Mouse (Mus musculus) embryo, embryonic 10 days (tissue): ENCODE measurements around the gene Smtnl2.

Experiments
- DNase-seq: peaks from one replicate; pipeline ENCODE4 v3.0.0-alpha.2; 2015; ENCODE audit warnings: low spot score

Gene Smtnl2

DNA sequence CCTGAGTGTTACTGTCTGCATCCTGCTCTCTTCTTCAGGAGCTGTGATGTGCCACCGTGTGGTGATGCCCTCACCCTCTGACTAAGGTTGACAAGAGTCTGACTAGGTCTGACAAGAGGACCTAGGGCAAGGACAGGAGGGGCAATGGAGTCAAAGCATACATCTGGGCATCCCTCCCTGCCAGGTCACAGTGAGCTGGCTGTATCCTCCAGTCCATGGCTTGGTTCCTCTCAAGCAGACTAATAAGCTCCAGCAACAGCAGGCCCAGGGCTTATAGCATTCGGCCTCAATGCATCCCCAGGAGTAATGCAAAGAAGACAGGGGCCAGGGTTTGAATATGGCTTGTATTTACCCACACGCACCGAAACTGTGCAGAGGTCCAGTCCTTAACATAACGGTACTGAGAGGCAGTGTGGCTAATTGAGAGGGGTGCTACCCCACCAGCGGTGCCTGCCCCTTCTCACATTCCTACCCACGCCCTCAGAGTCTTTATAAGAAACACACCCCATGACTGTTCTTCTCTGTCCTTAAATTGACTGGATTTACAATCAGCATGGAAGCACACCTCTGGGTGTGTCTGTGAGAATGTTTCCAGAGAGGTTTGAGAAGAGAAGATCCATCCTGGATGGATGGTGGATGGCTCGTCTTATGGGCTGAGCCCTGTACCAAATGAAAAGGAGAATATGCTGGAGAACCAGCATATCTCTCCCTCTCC lies 13.5 kb downstream of the Smtnl2 start:
- no peak for DNase-seq

DNA sequence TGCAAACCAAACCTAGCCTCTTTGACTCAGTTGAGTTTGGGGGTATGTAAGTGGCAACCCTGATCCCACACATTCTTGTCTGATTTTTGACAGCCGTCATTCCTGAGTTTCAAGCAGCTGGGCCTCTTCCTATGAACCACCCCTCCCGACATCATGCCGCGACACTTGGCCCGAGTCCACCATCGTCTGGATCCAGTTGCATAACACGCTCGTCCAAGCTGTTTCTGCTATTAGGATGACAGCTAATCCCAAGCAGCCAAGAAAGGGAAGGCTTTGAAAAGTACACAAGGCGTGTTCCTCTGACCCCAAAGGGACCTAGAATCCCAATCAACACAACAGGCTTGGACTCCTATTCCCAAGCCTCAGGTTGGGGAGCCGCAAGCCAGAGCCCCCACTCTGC lies 14.4 kb downstream of the Smtnl2 start:
- no peak for DNase-seq

DNA sequence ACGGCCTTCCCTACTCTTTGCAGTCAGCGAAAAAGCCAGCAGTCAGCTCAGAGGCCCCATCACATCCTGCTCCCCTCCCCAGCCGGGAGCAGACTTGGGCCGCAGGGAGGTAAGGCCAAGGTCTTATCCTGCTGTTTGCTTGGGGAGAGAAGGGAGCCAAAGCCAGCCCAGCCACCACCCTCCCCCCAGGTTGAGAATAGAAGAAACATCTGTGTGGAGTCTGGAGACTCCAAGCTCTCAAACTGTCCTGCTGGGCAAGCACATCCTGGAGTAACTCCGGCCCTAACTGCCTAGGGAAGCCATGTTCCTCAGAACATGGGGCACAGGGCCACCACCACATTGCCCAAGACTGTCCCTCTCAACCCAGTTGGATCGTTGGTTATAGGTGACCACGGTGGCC lies 14.9 kb downstream of the Smtnl2 start:
- no peak for DNase-seq

DNA sequence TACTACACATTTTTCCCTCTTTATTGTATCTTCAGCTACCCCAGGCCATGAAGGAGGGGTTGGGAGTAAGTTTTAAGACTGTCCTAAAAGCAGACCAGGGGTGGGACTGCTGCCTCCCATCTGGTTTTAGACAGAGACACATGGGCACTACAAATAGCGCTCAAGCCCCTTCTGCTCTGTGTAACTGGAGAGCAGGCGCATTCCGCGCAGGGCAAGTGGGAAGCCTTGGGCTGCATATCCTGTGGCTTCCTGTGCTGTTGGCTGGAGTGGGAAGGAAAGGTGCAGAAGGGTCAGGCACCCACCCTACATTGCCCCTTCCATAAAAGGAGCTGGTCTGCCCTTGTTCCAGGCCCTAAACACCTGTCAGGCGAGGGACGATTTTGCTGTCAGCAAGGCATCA lies 15.9 kb downstream of the Smtnl2 start:
- peak; percentile 32 for DNase-seq

DNA sequence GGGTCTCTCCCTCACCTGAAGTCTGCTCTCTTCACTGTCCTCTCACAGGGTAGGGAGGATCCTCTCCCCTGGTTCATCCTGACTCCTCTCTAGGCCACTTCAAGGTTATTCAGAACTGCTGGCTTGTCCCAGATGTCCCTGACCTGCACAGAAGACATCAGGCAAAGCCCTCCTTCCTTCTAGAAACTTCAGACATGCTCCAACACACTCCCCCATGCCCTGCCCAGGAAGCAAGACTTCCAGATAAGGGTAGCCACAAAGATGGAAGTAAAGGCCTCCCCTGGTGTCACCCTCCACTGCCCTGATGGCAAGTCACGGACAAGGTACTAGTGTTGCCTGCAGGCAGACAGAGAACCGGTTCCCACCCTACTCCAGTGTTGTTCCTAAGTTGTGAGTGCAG lies 16.8 kb downstream of the Smtnl2 start:
- no peak for DNase-seq

DNA sequence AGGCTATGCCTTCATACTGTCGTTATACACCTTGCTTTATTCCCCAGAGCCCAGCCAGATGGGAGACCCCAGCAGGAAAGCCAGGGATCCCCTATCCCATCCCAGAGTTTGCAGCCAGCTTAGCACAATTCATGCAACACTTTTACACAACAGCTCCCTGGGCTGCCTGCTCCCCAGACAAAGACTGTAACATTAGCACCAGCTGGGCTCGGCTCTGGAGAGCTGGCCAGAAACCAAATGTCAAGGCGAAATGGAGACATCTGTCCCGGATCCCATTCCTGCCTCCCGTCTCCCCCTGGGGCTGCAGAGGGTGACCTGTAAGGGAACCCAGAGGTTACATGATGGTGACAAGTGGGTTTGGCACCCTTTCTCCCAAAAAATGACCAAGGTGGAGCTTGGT lies 17.8 kb downstream of the Smtnl2 start:
- no peak for DNase-seq

DNA sequence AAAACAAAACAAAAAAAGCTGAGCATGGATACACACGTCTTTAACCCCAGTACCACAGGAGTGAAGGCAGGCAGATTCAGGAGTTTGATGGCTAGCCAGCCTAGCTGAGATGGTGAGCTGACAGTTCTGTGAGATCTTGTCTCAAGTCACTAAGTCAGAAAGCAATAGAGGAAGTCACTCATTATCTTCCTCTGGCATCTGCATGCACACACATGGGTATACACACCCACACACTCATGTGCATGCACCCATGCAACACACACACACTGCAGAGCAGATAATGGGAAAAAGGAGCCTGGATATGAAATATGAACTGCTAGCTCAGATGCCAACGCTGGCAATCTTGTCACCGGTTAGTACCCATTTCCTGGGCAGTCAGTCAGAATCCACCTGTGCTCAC lies 18.3 kb downstream of the Smtnl2 start:
- no peak for DNase-seq

DNA sequence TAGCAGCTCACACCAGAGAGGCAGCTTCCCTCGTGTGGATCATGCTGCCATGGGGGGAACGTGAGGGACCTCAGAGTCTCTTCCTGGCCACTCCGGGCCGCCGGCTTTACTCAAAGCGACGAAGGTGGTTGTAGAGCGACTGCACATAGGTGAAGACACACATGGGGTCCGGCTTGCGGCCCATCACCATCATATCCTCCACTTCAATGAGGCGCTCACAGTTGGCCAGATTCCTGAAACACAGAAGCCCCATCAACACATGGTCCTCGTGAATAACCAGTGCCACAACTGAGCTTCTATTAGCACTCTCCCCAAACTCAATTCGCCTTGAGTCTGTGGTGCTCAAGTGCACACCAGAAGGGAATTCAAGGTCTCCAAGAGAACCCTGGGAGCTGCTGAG lies 20.3 kb downstream of the Smtnl2 start:
- no peak for DNase-seq

DNA sequence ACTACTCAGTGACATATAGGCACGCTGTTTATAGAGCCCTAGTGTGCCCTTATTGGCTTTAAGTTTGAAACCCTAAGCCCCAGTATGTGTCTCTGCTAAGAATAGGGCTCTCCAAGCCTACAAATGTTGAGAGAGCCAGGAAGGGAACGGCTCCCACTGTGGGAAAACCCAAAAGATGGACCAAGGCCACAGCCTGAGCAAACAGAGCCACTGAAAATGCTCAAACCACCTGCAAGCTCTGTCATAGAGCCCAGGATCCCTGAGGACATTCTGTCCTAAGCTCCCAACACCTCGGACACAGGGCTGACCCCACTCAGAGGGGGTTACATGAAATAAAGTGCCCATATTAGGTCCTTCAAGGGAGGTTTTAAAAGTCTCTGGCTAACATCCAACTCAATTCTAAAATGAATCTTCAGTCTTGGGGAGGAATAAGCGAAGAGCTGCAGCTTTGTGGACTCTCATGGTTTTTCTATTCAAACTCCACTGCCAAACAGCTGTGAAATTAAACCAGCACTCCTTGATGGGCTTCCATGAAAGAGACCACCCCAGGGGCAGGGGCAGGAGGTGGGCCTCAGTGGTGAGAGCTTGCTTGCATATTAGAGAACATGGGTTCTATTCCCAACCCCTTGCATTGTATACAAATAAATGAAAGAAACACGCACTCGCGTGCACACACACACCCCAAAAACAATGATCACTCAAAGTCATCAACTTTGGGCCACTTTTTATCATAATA lies 21.9 kb downstream of the Smtnl2 start:
- DNase-seq: no peak

DNA sequence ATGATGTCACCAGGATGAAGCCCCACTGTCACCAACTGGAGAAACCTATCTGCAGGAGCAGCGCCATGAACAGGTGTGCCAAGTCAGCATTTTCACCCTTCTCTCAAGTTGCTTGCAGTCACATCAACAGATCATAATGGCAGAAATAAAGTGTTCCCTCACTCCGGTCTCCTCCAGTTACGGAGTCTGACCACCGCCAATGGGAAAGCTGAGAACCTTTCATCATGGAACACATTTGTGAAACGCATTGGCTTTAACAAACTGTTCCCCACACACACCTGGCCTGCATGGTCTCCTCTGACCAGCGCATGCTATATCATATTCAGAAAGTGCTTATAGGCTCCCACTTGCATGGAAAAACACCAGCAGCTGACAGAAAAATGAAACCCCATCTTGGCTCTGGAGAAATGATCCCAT lies 23.4 kb downstream of the Smtnl2 start:
- no peak for DNase-seq

DNA sequence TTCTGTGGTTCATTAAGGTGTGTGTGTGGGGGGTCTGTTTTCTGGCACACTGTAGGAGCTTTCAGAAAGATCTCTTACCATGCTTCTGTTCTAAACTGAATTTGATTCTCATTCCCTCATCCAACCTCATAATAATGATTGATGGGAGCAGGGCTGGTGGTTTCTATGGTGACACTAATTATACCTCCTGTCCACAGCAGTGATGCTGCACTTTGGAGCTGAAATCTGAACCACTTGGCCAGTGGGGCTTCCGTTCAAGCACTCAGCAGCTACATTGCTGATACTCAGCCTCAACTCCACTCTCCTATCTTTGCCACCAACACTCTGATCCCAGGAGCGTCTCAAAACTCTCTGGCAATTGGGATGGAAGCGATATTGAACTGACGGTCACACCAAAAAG lies 32.2 kb downstream of the Smtnl2 start:
- peak; percentile 38 for DNase-seq

DNA sequence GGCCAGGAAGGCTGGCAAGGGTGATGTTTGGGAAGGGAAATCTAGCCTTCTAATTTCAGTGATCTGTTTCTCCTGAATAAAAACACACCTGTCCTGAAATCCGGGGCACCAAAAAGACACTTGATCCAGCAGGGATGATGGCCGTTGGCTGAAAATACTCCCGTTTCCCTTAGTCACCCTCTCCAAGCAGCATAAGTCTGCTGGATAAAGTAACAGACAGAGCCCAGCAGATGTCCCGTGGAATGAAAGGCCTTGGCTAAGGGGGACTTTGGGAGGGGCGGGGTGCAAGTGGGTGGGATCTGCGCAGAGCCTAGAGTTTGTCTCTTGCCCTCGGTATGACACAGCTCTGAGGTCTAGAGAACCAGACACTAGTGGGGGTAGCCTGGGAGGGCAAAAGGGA lies 33.3 kb downstream of the Smtnl2 start:
- no peak for DNase-seq

DNA sequence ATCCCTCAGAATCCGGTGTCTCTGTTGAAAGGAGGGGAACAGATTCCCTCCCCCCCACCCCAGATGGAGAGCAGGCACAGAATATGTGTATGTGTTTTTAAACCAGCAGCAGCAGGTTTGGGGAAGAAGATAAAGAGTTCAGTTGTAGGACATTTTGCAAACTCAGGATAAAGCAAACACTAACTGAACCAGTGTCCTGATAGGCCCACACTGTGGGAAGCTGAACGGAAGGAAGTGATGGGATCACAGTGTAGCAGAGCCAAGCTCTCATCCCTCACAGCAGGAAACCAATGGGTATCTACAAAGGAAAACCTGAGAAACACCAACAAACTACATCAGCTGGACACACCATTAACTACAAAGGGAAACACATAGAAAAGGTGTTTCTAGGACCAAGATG lies 35.0 kb downstream of the Smtnl2 start:
- DNase-seq: no peak

DNA sequence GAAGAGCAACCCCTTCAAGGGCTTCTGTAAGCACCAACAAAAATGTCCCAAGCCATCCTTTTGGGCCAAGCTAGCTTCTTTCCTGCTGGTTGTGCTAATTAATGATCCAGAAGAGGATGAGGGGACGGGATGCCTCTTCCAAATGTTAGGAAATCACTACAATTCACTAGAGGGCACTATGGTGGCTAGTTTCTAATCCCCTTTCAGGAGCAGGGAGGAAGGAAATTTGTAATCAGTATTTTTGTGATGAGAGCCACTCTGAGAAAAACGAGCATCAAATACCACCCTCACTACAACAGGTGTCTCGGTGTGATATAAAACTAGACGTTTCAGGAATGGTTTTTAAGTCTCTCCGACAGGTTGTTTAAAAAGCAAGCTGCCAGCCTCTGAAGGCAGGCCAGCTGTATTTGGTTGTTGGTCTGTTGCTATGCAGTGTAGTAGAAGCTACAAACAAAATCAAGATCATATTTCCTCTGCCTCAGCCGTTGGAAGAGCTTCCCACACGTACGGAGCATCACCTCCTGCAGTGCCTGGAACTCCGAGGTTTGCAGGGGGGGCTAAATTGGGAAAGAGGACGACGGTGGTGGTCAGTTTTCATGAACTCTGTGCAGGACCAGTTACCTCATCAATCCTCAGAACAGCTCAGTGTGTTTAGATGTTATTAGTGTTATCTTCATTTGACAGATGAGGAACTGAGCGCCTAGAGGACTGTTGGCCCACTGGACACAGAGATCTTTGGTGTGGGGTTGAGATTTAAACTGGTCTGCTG lies 41.4 kb downstream of the Smtnl2 start:
- DNase-seq: no peak

DNA sequence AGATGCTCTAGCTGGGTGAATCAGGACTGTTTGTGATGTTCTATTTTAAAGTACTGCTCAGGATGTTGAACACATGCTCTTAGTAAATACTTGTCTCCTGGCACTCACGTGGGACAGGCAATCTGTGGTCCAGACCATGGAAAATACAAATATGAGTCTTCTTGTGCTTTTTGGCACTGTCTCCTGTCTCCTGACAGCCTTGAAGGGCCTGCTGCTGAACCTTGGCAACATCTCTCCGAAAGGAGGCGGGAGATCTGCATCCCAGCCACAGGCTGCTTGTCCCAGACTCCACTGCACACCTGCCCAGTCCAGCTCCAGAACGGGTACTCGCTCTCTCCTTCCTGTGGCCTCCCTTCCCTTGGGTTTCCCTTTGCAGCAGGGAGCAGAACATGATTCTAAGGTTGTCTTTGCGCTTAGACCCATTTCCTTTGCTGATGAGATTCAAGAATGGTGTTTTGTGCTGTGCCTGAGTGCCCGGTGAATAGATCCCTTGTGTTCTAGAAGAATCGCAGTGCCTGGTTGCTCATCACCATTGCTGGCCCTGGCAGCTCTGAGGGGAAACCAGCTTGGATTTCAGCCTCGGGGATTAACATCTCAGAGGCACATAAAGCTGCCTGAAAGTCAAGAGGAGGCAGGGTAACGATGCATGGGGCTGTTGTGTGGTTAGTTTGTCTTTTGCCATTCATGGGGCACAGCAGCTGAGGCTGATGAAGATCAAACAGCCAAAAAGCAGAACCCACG lies 43.4 kb downstream of the Smtnl2 start:
- DNase-seq: no peak

DNA sequence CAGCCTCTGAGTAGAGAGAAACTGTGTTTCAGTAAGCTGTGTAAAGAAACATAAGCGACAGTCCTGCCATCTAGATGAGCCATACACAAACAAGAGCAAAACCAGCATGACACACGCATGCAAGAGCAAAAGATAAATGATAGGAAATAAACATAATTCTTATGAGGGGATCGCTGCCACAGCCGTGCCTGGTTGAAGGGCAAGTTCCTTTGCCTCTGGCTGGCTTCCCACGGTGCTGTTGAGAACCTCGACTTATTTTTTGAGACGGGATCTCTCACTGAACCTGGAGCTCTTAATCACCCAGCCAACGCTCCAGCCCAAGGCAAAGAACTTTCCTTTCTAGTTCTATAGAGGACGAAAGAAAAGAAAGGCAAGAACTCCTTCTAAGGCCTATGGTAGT lies 45.4 kb downstream of the Smtnl2 start:
- no peak for DNase-seq

DNA sequence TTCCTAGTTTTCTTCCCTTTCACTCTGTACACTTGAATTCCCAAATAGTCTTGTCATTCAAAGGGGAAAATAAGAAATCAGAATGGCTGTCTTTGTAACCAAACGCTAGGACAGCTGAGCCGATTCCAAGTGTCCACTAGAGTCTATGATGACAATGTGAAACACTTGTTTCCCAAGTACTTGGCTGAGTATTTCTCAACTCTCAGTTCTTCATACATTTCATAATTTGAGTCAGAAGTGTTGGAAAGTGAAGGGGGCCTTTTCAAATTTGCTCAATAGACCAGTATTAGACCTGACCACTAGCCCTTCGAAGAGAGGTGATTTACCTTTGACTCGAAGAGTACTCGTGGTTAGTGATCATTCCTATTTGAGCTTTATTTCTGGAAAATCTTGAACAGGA lies 47.0 kb downstream of the Smtnl2 start:
- no peak for DNase-seq

DNA sequence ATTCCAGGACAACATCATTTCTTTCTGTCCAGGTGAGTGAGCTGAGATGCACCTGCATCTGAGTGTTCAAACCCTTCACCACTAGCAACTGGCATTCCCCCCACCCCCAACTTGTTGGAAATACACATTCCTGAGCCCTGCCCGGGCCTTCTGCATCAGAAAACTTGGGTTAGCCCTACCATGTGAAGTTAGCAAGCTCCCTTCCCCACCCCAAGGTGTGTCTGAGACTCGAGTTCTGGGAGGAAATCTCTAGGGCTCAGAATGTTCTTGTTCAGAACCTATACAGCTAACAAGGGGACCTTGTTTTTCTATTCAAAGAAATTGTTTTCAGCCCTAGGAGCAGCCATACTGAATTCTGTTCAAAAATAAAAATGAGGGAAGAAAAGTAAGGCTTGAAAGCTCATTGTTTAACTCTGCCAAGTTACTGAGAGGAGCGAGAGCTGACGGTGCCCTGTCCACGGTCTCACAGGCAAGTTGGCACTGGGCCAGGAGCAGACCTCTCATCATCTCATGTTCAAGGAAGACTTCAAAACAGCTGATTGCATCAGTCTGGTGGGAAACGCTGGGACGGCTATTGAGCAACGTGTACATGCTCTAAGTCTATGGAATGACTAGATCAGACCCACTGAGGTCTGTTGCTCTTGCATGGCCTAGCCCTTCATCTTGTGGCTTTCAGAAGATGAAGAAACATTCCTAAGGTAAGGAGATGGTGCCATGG lies 47.8 kb downstream of the Smtnl2 start:
- DNase-seq: no peak

DNA sequence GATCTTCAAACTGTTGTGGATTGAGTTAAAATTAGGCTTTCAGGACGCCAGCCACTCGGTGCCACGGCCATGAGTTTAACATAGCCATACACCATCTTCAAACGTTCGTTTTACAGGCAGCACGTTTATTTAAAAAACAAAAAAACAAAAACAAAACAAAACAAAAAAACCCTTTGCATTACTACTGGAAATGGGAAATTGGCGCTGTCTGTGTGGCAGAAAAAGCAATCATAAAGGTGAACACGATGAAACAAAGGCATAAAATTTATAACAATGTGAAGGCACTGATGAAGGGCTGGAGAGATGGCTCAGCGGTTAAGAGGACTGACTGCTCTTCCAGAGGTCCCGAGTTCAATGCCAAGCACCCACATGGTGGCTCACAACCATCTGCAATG lies 49.2 kb downstream of the Smtnl2 start, which contains the start of gene Tekt1:
Gene Tekt1 (minus strand): TSS at position 96 of the 395 bp plus-strand sequence.
- no peak for DNase-seq

DNA sequence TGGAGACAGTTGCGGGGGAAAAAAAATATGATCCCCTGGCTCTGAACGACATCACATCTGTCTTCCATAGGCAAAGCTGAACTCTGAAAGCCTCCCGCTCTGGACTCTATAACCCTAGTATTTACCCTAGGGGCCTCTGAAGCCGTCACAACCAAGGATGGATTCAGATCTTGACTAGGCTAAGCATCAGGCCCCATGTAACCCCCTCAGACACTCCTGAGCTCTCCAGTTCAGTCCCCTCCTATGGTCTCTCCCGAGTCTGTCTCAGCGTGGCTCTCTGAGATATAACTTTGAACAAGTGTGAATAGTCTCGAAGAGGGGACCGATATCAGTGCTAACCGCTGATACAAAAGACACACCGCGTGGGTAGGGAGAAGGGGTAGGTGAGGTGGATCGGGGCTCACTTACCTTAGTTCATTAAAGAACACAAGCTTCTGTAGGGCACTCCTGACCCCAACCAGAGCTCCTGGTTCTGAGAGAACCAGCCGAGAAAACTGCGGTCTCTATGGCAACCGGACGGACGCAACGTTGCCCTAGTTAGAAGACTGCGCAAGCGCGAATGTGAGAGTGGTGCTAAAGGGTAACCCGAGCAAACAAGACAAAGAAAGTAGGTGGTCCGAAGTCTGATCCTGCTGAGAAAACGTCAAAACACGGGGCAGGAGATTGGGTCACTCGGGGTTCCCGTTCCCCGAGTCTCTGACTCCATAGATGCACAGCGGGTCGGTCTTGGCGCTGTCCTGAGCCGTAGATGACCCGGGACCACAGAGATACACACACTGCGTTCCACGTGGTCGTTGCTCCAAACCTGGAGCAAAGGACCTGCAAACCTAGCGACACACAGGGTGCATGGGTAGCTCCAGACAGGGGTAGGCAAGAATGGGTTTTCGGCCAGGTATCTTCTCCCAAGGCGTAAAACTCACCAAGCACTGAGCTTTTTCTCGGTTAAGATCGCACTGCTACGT lies 49.8 kb downstream of the Smtnl2 start:
- DNase-seq: peak; percentile 97
